Mouse (Mus musculus) embryo, embryonic 9.5 days (tissue): ENCODE measurements around the gene Hmg20b.

ENCODE experiments used
- DNase-seq: peaks from one replicate; pipeline ENCODE4 v3.0.0-alpha.2; 2017; ENCODE audit errors: extremely low spot score

Gene Hmg20b

DNA sequence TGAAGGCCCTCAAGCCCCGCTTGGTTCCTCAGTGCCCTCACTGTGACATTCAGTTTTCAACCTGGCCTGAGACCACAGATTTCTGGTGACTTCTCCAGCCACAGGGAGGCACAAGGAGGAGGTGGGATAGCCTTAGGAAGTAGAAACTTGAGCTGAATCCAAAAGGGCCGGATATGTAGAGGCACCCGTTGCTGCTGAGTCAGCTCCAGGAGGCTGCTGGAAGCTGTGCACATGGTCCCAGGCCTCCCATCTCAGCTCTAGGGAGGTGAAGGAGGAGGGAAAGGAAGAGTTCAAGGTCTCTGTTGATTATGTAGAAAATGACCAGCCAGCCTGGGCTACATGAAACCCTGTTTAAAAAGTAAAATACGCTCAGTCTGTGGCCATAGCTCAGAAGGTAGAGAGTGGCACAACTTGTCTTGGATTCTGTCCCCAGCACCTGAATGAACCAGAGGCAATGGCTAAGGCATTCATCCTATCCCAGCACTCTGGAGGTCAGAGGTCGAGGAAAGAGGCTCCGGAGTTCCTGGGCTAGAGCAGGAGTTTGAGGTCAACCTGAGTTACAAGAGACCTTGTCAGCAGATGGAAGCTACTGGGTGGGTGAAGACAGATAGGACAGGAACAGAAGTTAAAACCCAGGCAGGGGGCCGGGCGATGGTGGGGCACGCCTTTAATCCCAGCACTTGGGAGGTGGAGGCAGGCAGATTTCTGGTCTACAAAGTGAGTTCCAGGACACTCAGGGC lies 4.6 kb upstream of the Hmg20b start:
- no peak for DNase-seq

GRCm38 (mm10) chr10:81351678-81352291 lies 1.5 kb upstream of the Hmg20b start:
- no peak for DNase-seq

GRCm38 (mm10) chr10:81349961-81350350 lies 324 bp downstream of the Hmg20b start:
- no peak for DNase-seq

- DNase-seq, result no peak
These were observed 1.1 kb downstream of the Hmg20b start for GRCm38 (mm10) chr10:81349146-81349545.

DNA sequence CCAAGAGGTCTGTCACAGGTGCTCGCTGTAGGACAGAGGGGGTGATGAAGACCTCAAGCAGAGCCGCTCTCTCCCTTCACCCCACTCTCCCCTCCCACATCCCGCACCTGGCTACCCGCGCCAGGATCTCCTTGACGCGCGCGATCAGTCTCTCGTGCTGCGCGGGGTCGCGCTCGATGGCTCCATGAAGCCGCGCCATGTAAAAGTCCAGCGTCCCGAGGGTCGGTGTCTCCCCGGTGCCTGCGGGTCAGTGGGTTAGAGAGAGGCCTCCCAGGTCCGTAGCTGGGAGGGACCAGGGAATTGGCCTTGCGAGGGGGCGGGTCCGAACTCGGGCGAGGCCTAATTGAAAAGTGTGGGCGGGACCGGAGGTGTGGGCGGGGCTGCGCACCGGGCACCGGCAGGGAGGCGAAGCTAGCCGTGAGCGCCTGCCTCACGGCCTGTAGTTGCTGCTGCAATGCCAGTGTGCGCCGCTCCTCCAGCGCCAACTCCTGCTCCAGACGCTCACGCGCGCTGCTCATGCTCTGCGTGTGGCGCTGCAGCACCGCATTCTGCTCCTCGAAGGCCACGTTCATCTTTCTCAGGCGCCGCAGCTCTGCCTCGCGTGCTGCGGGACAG lies 3.7 kb downstream of the Hmg20b start:
- DNase-seq, result peak; percentile 83

GRCm38 (mm10) chr10:81345162-81345534 lies 5.1 kb downstream of the Hmg20b start:
- no peak for DNase-seq

- no peak for DNase-seq
These were observed 5.7 kb downstream of the Hmg20b start for GRCm38 (mm10) chr10:81344421-81345161.

DNA sequence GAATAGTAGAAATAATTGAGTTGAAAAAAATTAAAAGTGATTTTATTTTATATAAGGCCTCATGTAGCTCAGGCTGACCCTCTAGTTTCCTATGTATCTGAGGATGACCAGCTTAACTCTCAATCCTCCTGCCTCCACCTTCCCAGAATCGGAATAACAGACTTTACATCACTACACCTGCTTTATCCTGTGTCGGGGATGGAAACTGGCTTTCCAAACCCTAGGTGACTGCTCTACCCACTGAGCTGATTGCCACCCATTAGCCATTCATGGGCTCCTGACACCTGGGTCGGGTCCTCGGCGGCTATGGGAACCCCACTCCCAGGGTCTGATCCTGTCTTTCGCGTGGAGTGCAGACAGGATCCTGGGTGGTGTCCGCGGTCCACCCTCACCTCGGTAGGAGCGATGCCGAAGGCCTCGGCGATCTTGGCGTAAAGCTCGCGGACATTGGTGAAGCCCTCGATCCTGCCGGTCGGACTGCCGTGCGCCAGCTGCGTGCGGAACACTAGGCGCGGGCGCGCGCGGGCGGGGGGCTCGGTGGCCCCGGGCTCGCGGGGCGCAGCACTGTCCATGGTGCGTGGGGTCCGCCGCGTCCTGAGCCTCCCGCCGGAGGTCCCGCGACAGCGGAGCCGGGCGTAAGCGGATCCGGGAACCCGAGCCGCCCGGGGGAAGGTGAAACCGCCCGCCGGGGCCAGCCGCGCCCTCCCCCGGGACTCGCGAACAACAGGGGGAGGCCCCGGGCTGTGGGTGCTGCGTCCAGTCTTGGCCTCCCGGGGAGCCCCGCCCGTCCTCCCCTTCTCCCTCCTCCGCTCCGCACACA lies 7.4 kb downstream of the Hmg20b start, which contains the start of gene Gipc3:
Gene Gipc3 (minus strand): TSS at position 581 of the 820 bp plus-strand sequence.
- DNase-seq, result no peak

GRCm38 (mm10) chr10:81341333-81341949 lies 8.8 kb downstream of the Hmg20b start:
- peak; percentile 68 for DNase-seq

DNA sequence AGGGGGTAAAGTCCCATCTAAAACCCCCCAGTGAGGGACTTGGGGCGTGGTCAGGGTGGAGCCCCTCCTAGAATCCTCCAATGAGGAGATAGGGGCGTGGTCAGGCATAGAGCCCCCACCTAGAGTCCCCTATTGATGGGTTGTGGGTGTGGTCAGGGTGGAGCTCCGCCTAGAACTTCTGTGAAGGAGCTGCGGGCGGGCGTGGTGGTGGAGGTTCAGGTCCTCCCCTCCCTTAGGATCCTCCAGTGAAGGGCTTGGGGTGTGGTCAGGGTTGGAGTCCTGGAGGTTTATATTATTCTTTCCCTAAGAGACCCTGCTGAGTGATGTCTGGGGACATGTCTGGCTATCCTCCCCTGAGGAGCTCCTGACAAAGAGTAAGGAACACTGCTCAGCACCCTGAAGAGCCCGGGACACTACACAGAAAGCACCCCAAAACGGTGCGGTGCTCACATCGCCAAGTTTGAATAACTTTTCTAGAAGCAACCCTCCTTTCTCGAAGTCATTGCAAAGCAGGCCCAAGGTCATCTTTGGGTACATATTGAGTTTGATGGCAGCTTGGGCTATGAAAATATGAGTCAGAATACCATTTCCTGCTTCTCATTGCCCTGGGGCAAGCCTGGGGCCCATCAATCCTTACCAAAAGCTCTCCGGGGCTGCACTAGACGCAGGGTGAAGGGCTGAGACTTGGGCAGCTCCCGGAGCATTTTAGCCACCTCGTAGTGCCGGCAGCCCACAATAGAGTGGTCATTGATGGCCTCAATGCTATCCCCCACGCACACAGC lies 9.5 kb downstream of the Hmg20b start:
- no peak for DNase-seq

- no peak for DNase-seq
These were observed 13.7 kb downstream of the Hmg20b start for GRCm38 (mm10) chr10:81336558-81336957.

DNA sequence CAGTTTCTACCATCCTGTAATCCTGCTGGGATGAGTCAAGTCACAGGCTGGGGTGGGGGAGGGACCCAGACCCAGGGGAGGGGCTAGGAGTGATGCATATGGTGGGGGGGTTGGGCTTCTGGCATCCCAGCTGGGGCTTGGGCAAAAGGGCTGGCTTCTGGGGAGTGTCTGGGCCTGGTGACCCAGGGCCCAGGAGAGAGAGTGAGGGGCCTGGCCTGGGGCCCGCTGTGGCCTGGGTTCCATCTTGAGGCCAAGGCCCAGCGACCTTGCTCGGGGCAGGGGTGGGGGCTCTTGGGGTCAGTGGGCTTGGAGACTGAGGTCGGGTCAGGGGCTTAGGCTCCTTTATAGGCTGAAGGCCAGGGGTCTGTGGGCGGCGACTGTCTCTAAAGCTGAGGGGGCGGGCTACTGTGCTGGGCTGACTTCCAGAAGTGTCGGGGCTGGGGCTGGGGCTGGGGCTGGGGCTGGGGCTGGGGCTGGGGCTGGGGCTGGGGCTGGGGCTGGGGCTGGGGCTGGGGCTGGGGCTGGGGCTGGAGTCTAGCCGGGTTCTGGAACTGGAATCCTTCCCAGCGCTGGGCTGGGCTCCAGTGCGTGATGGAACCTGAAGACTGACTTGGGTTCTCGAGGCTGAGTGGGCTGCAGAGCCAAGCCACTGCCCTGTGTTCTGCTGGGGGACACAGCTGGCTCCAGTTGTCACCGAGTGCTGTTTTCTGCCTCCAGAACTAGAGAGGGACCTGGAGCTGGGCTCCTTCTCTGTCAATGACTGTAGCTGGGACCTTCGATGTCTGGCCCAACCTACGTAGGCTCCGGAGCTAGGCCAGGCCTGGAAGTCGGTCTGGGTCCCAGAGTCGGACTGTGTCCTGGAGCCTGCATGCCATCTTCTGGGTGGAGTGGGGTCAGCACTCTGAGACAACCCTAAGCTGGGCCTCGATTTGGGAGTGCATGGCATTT lies 14.6 kb downstream of the Hmg20b start:
- peak; percentile 74 for DNase-seq

DNA sequence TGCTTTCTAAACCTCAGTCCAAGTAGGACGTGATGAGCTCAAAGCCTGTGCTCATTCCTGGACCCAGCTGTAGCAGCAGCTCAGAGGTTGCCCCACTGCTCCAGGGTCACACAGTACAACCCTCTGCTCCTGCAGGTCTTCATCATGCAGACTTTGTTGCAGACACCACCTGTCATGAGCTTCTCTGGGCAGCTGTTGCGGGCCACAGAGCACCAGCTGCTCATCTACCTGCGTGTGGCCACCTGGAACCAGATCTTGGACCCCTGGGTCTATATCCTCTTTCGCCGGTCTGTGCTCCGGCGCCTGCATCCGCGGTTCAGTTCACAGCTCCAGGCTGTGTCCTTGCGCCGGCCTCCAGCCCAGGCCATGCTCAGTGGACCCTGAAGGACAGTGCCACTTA lies 16.0 kb downstream of the Hmg20b start:
- DNase-seq, result no peak

- no peak for DNase-seq
These were observed 18.0 kb downstream of the Hmg20b start for GRCm38 (mm10) chr10:81332277-81332676.

GRCm38 (mm10) chr10:81330007-81330406 lies 20.3 kb downstream of the Hmg20b start:
- DNase-seq, result no peak

DNA sequence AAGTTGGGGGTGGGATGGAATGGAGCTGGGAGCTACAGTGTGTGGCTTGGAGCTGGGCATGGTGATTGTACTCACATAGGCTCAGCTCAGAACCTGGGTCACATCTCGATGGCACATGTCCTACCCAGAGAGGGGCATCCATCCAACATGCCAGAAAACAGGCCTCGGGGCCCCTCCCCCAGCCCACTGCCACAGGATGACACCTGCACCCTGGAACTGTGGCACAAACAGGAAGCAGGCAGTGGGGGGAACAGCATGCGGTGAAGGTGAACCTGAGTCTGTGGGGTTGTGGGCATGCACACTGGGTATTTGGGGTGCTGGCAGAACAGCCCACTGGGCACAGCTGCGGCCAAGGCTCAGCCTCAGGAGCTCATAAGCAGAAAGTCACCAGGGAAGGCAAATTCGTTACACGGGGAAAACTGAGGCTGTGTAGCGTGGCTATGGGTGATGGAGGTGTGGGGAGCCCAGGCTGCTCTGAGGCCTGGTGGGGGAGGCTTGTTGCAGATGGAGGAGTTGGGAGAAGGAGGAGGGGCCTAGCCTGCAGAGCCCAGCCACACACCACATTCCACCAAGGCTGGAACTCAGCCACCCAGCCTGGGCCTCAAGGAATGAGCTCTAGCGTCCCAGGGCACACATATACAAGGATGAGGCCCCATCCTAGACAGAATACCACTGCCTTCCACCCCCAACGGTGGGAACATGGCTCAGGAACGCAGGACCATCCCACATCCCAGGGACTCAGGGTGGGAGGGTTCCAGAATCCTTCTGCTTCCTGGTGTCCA lies 20.9 kb downstream of the Hmg20b start:
- DNase-seq, result no peak

GRCm38 (mm10) chr10:81328386-81328785 lies 21.9 kb downstream of the Hmg20b start, which contains the start of gene Tbxa2r:
TSS of gene Tbxa2r (plus strand) at chr10:81328731.
- DNase-seq, result no peak

- DNase-seq, result no peak
These were observed 22.3 kb downstream of the Hmg20b start for GRCm38 (mm10) chr10:81327959-81328358.
